Mouse (Mus musculus) embryonic facial prominence, embryonic 11.5 days (tissue): ENCODE data around the gene Bmp8b. TPM values are rescaled to one million over a fixed set of nuclear protein-coding genes. Genes with fewer than 3 reads are reported as not detected.
A peak's percentile ranks its signal among the peaks of the same experiment; 100 is the strongest.
"Not testable (repeated sequence)": the region's sequence is repeated elsewhere in the genome, so short reads cannot be mapped to it uniquely, and the experiment has no call there.

Source experiments
- ATAC-seq: fragments of 200-750 bp; cut with Nextera tagmentation; replicated peaks from 2 replicates; pipeline ENCODE4 v1.8.0; 2017; ENCODE audit warnings: low read depth; ENCODE audit not compliant: insufficient number of reproducible peaks, low FRiP score, low TSS enrichment
- DNase-seq: peaks from one replicate; pipeline ENCODE4 v3.0.0-alpha.2; 2015; ENCODE audit warnings: low spot score
- H3K27ac ChIP-seq: fragments of 300-500 bp; sonication (generic); replicated peaks from 2 replicates; pipeline ENCODE4 v1.5.1; 2014; ENCODE audit warnings: mild to moderate bottlenecking, low read depth, low read length, control low read depth
- H3K27me3 ChIP-seq: fragments of 300-500 bp; sonication (generic); 2 replicates; pipeline ENCODE4 v1.6.1; 2014; ENCODE audit warnings: mild to moderate bottlenecking, low read length, moderate library complexity, mixed read lengths; ENCODE audit not compliant: control insufficient read depth, insufficient read depth
- H3K36me3 ChIP-seq: fragments of 300-500 bp; sonication (generic); replicated peaks from 2 replicates; pipeline ENCODE4 v1.6.1; 2014; ENCODE audit warnings: low read depth, mild to moderate bottlenecking, low read length, moderate library complexity, mixed read lengths; ENCODE audit not compliant: control insufficient read depth, insufficient read depth
- H3K4me1 ChIP-seq: fragments of 300-500 bp; sonication (generic); 2 replicates; pipeline ENCODE4 v1.6.1; 2014; ENCODE audit warnings: low read length, mixed read lengths; ENCODE audit not compliant: control insufficient read depth, insufficient read depth
- H3K4me2 ChIP-seq: fragments of 300-500 bp; sonication (generic); 2 replicates; pipeline ENCODE4 v1.6.1; 2014; ENCODE audit warnings: low read depth, mild to moderate bottlenecking, control low read depth, low read length, moderate library complexity
- H3K4me3 ChIP-seq: fragments of 300-500 bp; sonication (generic); 2 replicates; pipeline ENCODE4 v1.5.1; 2014; ENCODE audit warnings: low read depth, low read length, control low read depth
- H3K9ac ChIP-seq: fragments of 300-500 bp; sonication (generic); replicated peaks from 2 replicates; pipeline ENCODE4 v1.6.1; 2014; ENCODE audit warnings: mild to moderate bottlenecking, control low read depth, low read length
- H3K9me3 ChIP-seq: fragments of 300-500 bp; sonication (generic); replicated peaks from 2 replicates; pipeline ENCODE4 v1.6.1; 2016; ENCODE audit warnings: mild to moderate bottlenecking, low read length, inconsistent platforms, mixed read lengths; ENCODE audit not compliant: control insufficient read depth
- WGBS: fragments of 180-500 bp; shearing (Covaris S2); extraction: QIAGEN DNeasy Blood & Tissue Kit; methylation state at CpG from one replicate; pipeline ENCODE4 v1.1.7; 2014; 5-methylcytosine and 5-hydroxymethylcytosine counted together
- polyA plus RNA-seq: library from polyadenylated mRNA; unstranded; fragments of >200 nt; fragmentation: Nextera tagmentation; extraction: Ambion mirVana; gene quantifications from 2 replicates; pipeline ENCODE4 v1.2.1, GENCODE M21; 2014

Gene Bmp8b
- polyA plus RNA-seq, 1 experiment from 2014 or later: 0.84 TPM

GRCm38 (mm10) chr4:123105451-123105790 is 456 bp downstream of the Bmp8b start:
- no peaks in the 10 kb centered on the region for H3K36me3 ChIP-seq
- no peaks in the 10 kb centered on the region; the same call in 1 of the 2 replicates for H3K4me1 ChIP-seq
- peak overlapping the region; percentile 25; the same call in 1 of the 2 replicates for H3K4me3 ChIP-seq
- H3K9ac ChIP-seq: no peak overlapping the region
- H3K9me3 ChIP-seq: no peaks in the 10 kb centered on the region
- DNase-seq: no peak
- H3K27me3 ChIP-seq: peaks cover 24% of the 10 kb centered on the region
- ATAC-seq: no peak
- peak overlapping the region; percentile 36 for H3K4me2 ChIP-seq
- H3K27ac ChIP-seq: no peak overlapping the region
- 25% methylated on average over 24 of the region's 24 CpGs for whole genome bisulfite sequencing

- 86% methylated on average over 7 of the region's 7 CpGs for WGBS
- not testable (repeated sequence) for H3K4me1 ChIP-seq, H3K9ac ChIP-seq, H3K27ac ChIP-seq, DNase-seq, H3K36me3 ChIP-seq, H3K4me2 ChIP-seq, H3K4me3 ChIP-seq, ATAC-seq, H3K9me3 ChIP-seq
- H3K27me3 ChIP-seq: peaks cover 24% of the 10 kb centered on the region
Observed at GRCm38 (mm10) chr4:123105929-123106328, 964 bp downstream of the Bmp8b start.

- H3K9me3 ChIP-seq: no peaks in the 10 kb centered on the region
- H3K36me3 ChIP-seq: no peaks in the 10 kb centered on the region
- no peak overlapping the region for H3K4me2 ChIP-seq
- ATAC-seq: no peak
- no peaks in the 10 kb centered on the region; the same call in 1 of the 2 replicates for H3K4me1 ChIP-seq
- peaks cover 24% of the 10 kb centered on the region for H3K27me3 ChIP-seq
- no peak for DNase-seq
- H3K27ac ChIP-seq: no peak overlapping the region
- WGBS: 90% methylated on average over 2 of the region's 2 CpGs
- no peak overlapping the region for H3K4me3 ChIP-seq
- no peak overlapping the region for H3K9ac ChIP-seq
Observed at GRCm38 (mm10) chr4:123106864-123107263, 1.9 kb downstream of the Bmp8b start.

GRCm38 (mm10) chr4:123108056-123108455 is 3.1 kb downstream of the Bmp8b start:
- Histone ChIP-seq H3K9me3 (no peaks in the 10 kb centered on the region), H3K4me1 (no peaks in the 10 kb centered on the region; the same call in 1 of the 2 replicates), H3K4me3 (no peak overlapping the region), H3K36me3 (no peaks in the 10 kb centered on the region), H3K27ac (no peak overlapping the region), H3K9ac (no peak overlapping the region), H3K4me2 (no peak overlapping the region), H3K27me3 (peaks cover 24% of the 10 kb centered on the region)
- DNase-seq (no peak), ATAC-seq (no peak)
- 90% methylated on average over 5 of the region's 5 CpGs for WGBS

GRCm38 (mm10) chr4:123110751-123111150 is 5.8 kb downstream of the Bmp8b start:
- Histone ChIP-seq H3K4me2 (no peak overlapping the region), H3K36me3 (no peaks in the 10 kb centered on the region), H3K4me1 (no peaks in the 10 kb centered on the region), H3K9me3 (no peaks in the 10 kb centered on the region), H3K27ac (no peak overlapping the region), H3K4me3 (no peak overlapping the region), H3K9ac (no peak overlapping the region), H3K27me3 (peaks cover 8% of the 10 kb centered on the region)
- 93% methylated on average over 4 of the region's 4 CpGs for WGBS
- ATAC-seq (no peak), DNase-seq (no peak)

GRCm38 (mm10) chr4:123111275-123111983 is 6.5 kb downstream of the Bmp8b start:
- H3K36me3 ChIP-seq, DNase-seq, H3K27me3 ChIP-seq, H3K4me2 ChIP-seq, H3K9ac ChIP-seq, H3K4me1 ChIP-seq, H3K9me3 ChIP-seq, ATAC-seq, H3K27ac ChIP-seq, H3K4me3 ChIP-seq: not testable (repeated sequence)
- WGBS: 73% methylated on average over 10 of the region's 10 CpGs

GRCm38 (mm10) chr4:123112216-123112764 is 7.3 kb downstream of the Bmp8b start:
- no peak for ATAC-seq
- no peak for DNase-seq
- Histone ChIP-seq H3K4me3 (no peak overlapping the region), H3K4me2 (no peak overlapping the region), H3K27ac (no peak overlapping the region), H3K27me3 (peaks cover 2% of the 10 kb centered on the region; the same call in 1 of the 2 replicates), H3K9ac (no peak overlapping the region), H3K4me1 (no peaks in the 10 kb centered on the region), H3K36me3 (no peaks in the 10 kb centered on the region), H3K9me3 (no peaks in the 10 kb centered on the region)
- WGBS: 75% methylated on average over 8 of the region's 8 CpGs

GRCm38 (mm10) chr4:123114651-123115050 is 9.7 kb downstream of the Bmp8b start:
- 90% methylated on average over 4 of the region's 4 CpGs for WGBS
- ATAC-seq, H3K36me3 ChIP-seq, H3K27ac ChIP-seq, H3K9me3 ChIP-seq, H3K9ac ChIP-seq, DNase-seq, H3K27me3 ChIP-seq, H3K4me2 ChIP-seq, H3K4me3 ChIP-seq, H3K4me1 ChIP-seq: not testable (repeated sequence)
